Mouse (Mus musculus) kidney, adult 18-20 months (tissue): ENCODE measurements around the gene Crip1.
"Not testable (repeated sequence)": the region's sequence is repeated elsewhere in the genome, so short reads cannot be mapped to it uniquely, and the experiment has no call there.

Source experiments
- DNase-seq: peaks from one replicate; pipeline ENCODE4 v3.0.0; 2021

The Crip1 gene

GRCm38 (mm10) chr12:113186326-113187010 is 40.4 kb downstream of the Crip1 start:
- DNase-seq = no peak

GRCm38 (mm10) chr12:113187011-113187375 is 40.9 kb downstream of the Crip1 start:
- DNase-seq = no peak

GRCm38 (mm10) chr12:113187584-113188295 is 41.6 kb downstream of the Crip1 start:
- DNase-seq = peak; percentile 61

- DNase-seq = no peak
These were observed 42.4 kb downstream of the Crip1 start for GRCm38 (mm10) chr12:113188349-113189055.

- DNase-seq = no peak
These were observed 47.3 kb downstream of the Crip1 start for GRCm38 (mm10) chr12:113193423-113193822.

- not testable (repeated sequence) for DNase-seq
These were observed 53.0 kb downstream of the Crip1 start for GRCm38 (mm10) chr12:113199132-113199531.

- no peak for DNase-seq
These were observed 55.2 kb downstream of the Crip1 start for GRCm38 (mm10) chr12:113201301-113201700.

- no peak for DNase-seq
These were observed 55.9 kb downstream of the Crip1 start for GRCm38 (mm10) chr12:113202008-113202407.
